Mouse (Mus musculus) left cerebral cortex, adult 2 months (tissue): ENCODE measurements at regions not wholly inside any gene's neighbourhood (a gene's known extent, or its start where the extent isn't known, plus 50 kb on each side); places are given as distances from the start of the nearest gene placed in this dataset.

Source experiments
- DNase-seq, 2 experiments: peaks; one replicate each; pipeline ENCODE4 v3.0.0; 2021 to 2022; ENCODE audit warnings: low spot score in 2 of 2, mixed read lengths in 1 of 2; ENCODE audit errors: extremely low spot score in 1 of 2
- H3K27ac ChIP-seq: fragments of 200-600 bp; 2 replicates; pipeline ENCODE4 v1.8.1; 2022
- H3K4me3 ChIP-seq: fragments of 200-600 bp; 2 replicates; pipeline ENCODE4 v1.8.1; 2022
- CTCF ChIP-seq: fragments of 200-600 bp; IDR thresholded peaks from 2 replicates; pipeline ENCODE4 v1.8.1; 2022; ENCODE audit warnings: antibody characterized with exemption, mild to moderate bottlenecking, moderate library complexity
- intact Hi-C: fragments of 180-260 bp; cut with DNase I; formaldehyde crosslinking; loops from one replicate; pipeline ENCODE4 v1.15.1; 2025

DNA sequence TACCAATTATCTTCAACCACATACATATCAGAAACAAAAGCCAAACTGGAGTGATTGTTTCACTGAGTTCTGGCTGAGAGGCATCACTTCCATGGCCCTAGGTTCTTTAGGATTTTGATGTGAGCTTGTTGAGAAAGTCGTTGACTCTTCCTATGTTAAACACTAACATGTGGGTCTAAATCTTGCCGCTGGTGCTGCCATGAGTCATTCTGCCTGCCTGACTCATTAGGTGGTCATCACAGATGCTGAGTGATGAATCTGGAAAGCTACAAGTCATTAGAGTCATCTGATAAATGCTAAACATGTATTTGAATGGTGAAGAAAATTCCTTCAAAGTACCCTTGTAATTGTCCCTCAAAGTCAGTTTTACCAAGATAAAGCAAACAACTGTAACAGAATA lies 60.4 kb upstream of the Tac1 start:
- TF ChIP-seq CTCF, result no peak
- Histone ChIP-seq H3K27ac (no peak overlapping the region), H3K4me3 (no peak overlapping the region)
- intact Hi-C loops, result no loop called here
- DNase-seq, result no peak

GRCm38 (mm10) chr6:7496766-7497165 lies 57.9 kb upstream of the Tac1 start:
- TF ChIP-seq CTCF, result no peak
- H3K27ac ChIP-seq, result no peak overlapping the region
- no peak overlapping the region for H3K4me3 ChIP-seq
- no peak for DNase-seq
- intact Hi-C loops, result no loop called here
